Comparison of ENCODE assay signal across 25 mouse cellular contexts in the genomic region with DNA sequence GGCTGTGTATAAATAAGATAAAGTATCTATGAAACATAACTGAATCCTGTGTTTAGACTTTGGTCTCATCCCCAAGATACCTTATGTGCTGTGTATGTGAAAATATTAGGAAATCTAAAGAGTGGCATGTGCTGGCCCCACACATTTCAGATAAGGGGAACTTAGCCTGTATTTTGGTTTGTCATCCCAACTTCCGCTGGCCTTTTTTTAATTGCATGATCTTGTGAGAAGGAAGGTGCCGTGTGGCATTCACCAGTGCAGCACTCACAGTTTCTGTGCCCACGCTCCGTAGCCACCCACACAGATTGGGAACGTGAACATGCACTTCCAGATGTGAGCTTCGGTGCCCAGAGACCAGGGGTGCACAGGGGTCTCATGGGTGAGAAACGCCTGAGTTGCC. TPM values are rescaled to one million over a fixed set of nuclear protein-coding genes. Genes with fewer than 3 reads are reported as not detected.
A peak's percentile ranks its signal among the peaks of the same experiment; 100 is the strongest.
DNase-seq lines count a peak whose midpoint lies in the region; ATAC-seq and TF ChIP-seq lines count a peak whose summit lies in the region.
"Had no signal": no experiment of that assay in that cellular context is flagged by ENCODE, and none has a peak within 500 bp of the region (broad histone marks: within the 10 kb centered on the region; RNA-seq: fewer than 3 reads in every experiment).

No protein-coding gene starts in this region.

- no peak for TF ChIP-seq POLR2A in bone marrow macrophage, adult 2 months (IDR thresholded peaks at IDR 0.05; ENCODE audit: borderline replicate concordance, low read depth, low read length)

- intact Hi-C loops in gastrocnemius, postnatal 14 days (cut with DNase I; ENCODE audit: low total_unique reads) = no loop called here

- no peak overlapping the region for H3K4me3 ChIP-seq in bone marrow macrophage, adult 2 months (ENCODE audit: insufficient read depth, low read length)
- H3K4me3 ChIP-seq: embryonic facial prominence, embryonic 10.5 days; embryonic facial prominence, embryonic 13.5 days; erythroblast, embryonic 14.5 days; forebrain, embryonic 12.5 days; forebrain, embryonic 15.5 days; hindbrain, embryonic 12.5 days; hindbrain, embryonic 15.5 days had no signal

- peak; percentile 70 for ATAC-seq in granulocyte monocyte progenitor cell, adult 5-6 weeks (replicated peaks; ENCODE audit: poor library complexity, severe bottlenecking)
- peak; percentile 65 for ATAC-seq in megakaryocyte progenitor cell, adult 5-6 weeks (replicated peaks; ENCODE audit: poor library complexity)
- ATAC-seq in inflammation-experienced regulatory T-cells, adult 6 months = no peak
- ATAC-seq: CD4-positive, CD25-positive, alpha-beta regulatory T cell, adult 4 months; forebrain, embryonic 15.5 days had no signal

- DNase-seq in left cerebral cortex, adult 8-10 months (ENCODE audit: low spot score in 2 of 2) = no peak
- DNase-seq in gastrocnemius, postnatal 14 days = no peak
- DNase-seq: adrenal gland, adult 2 months; adrenal gland, postnatal 14 days; cerebellum, adult 18-20 months; cerebellum, adult 9-10 months; cerebellum, postnatal 14 days; embryo, embryonic 11 days; gastrocnemius, postnatal 36 days had no signal

- no peak for TF ChIP-seq CTCF in bone marrow macrophage, adult 2 months (IDR thresholded peaks at IDR 0.05; ENCODE audit: low read depth, low read length)

- peak overlapping the region; percentile 86 for H3K27ac ChIP-seq in bone marrow macrophage, adult 2 months (ENCODE audit: insufficient read depth, low read depth, low read length)
- H3K27ac ChIP-seq: embryonic facial prominence, embryonic 10.5 days; embryonic facial prominence, embryonic 13.5 days; forebrain, embryonic 12.5 days; forebrain, embryonic 15.5 days; hindbrain, embryonic 12.5 days; hindbrain, embryonic 15.5 days had no signal

- H3K4me1 ChIP-seq in bone marrow macrophage, adult 2 months (ENCODE audit: control insufficient read depth, insufficient read depth, low read length) = peaks cover 39% of the 10 kb centered on the region
- H3K4me1 ChIP-seq: embryonic facial prominence, embryonic 10.5 days; embryonic facial prominence, embryonic 13.5 days; hindbrain, embryonic 12.5 days; hindbrain, embryonic 15.5 days had no signal

RNA-seq across cellular contexts. Expression of a gene that starts 10.2 kb away (rescaled TPM):
- polyA plus RNA-seq in bone marrow macrophage, adult 2 months (2012; ENCODE audit: insufficient read depth, insufficient read length, missing spikeins) = not detected in 2 replicates
- not detected in 2 replicates for total RNA-seq in granulocyte monocyte progenitor cell, adult 5-6 weeks (2014; fragmentation: Nextera tagmentation)
- total RNA-seq in granulocyte monocyte progenitor cell, adult 5-6 weeks (2017) = not detected in 2 replicates
- total RNA-seq in megakaryocyte progenitor cell, adult 5-6 weeks (2015) = not detected in 2 replicates
- total RNA-seq in megakaryocyte progenitor cell, adult 5-6 weeks (2017) = not detected in 2 replicates
- under 1 TPM in 3 of 4 experiments, not detected in 1; 0.19 to 0.37 (median 0.34) TPM for total RNA-seq in left cerebral cortex, adult 8-10 months (2022)
- 10 to 100 TPM; 32.0 to 41.9 TPM for total RNA-seq in gastrocnemius, postnatal 14 days (2021)
- polyA plus RNA-seq in inflammation-experienced regulatory T-cells, adult 6 months (2017; shearing (Covaris generic)) = under 1 TPM in 1 of 3 experiments, not detected in 2; 0.30 TPM
- total RNA-seq: hematopoietic stem cell, adult 5-6 weeks; MEL had no signal
- polyA plus RNA-seq: C2C12; heart, embryonic 11.5 days had no signal

RNA-seq across cellular contexts. Expression of a gene that starts 26.7 kb away (rescaled TPM):
- polyA plus RNA-seq in bone marrow macrophage, adult 2 months (2012; ENCODE audit: insufficient read depth, insufficient read length, missing spikeins) = 6.9 and 8.0 TPM in 2 replicates
- 19.7 and 25.8 TPM in 2 replicates for total RNA-seq in granulocyte monocyte progenitor cell, adult 5-6 weeks (2014; fragmentation: Nextera tagmentation)
- total RNA-seq in granulocyte monocyte progenitor cell, adult 5-6 weeks (2017) = 24.0 and 25.5 TPM in 2 replicates
- 15.8 and 20.6 TPM in 2 replicates for total RNA-seq in megakaryocyte progenitor cell, adult 5-6 weeks (2015)
- 23.1 and 24.2 TPM in 2 replicates for total RNA-seq in megakaryocyte progenitor cell, adult 5-6 weeks (2017)
- total RNA-seq in left cerebral cortex, adult 8-10 months (2022) = 10 to 100 TPM; 25.3 to 27.7 (median 26.0) TPM
- total RNA-seq in gastrocnemius, postnatal 14 days (2021) = 10 to 100 TPM; 26.2 to 28.4 TPM
- polyA plus RNA-seq in inflammation-experienced regulatory T-cells, adult 6 months (2017; shearing (Covaris generic)) = 1 to 10 TPM; 1.7 to 2.1 (median 1.9) TPM

Comparison
In these comparisons a context has a peak if more than half of its experiments do, and no peak if none do; other contexts are left out.
1. RNA of a gene that starts 10.2 kb away (total RNA-seq): 32.0 to 41.9 TPM in gastrocnemius, postnatal 14 days; 0.19 to 0.37 TPM in left cerebral cortex, adult 8-10 months, not detected in granulocyte monocyte progenitor cell, adult 5-6 weeks and not detected in megakaryocyte progenitor cell, adult 5-6 weeks; every median in the first group is over 10 times any median in the second.